ENCODE assay signal across 8 mouse cellular contexts in genomic region chr1:36785238-36785641, GRCm38 (mm10). TPM values are rescaled to one million over a fixed set of nuclear protein-coding genes. Genes with fewer than 3 reads are reported as not detected.
DNase-seq lines count a peak whose midpoint lies in the region; ATAC-seq and TF ChIP-seq lines count a peak whose summit lies in the region.

No protein-coding gene starts in this region.

- H3K4me2 ChIP-seq in embryonic facial prominence, embryonic 11.5 days (ENCODE audit: low read depth, low read length) = peak overlapping the region; percentile 64
- peak overlapping the region; percentile 93 for H3K4me2 ChIP-seq in hindbrain, embryonic 15.5 days
- H3K4me2 ChIP-seq in lung, embryonic 16.5 days (ENCODE audit: low read depth, low read length) = peak overlapping the region; percentile 86

- ATAC-seq in embryonic facial prominence, embryonic 11.5 days (replicated peaks; ENCODE audit: insufficient number of reproducible peaks, low FRiP score, low TSS enrichment, low read depth) = no peak
- ATAC-seq in hindbrain, embryonic 15.5 days (ENCODE audit: low FRiP score, low read depth) = peak; percentile 59
- ATAC-seq in lung, embryonic 16.5 days (ENCODE audit: low read depth) = peak; percentile 53; the same call in 1 of the 2 replicates

- H3K36me3 ChIP-seq in embryonic facial prominence, embryonic 11.5 days (replicated peaks; ENCODE audit: control insufficient read depth, insufficient read depth, low read depth, low read length) = no peaks in the 10 kb centered on the region
- H3K36me3 ChIP-seq in hindbrain, embryonic 15.5 days = no peaks in the 10 kb centered on the region
- H3K36me3 ChIP-seq in lung, embryonic 16.5 days (ENCODE audit: control insufficient read depth, insufficient read depth, low read length) = no peaks in the 10 kb centered on the region

- H3K9me3 ChIP-seq in embryonic facial prominence, embryonic 11.5 days (replicated peaks; ENCODE audit: control insufficient read depth, low read length) = no peaks in the 10 kb centered on the region
- H3K9me3 ChIP-seq in hindbrain, embryonic 15.5 days = no peaks in the 10 kb centered on the region
- H3K9me3 ChIP-seq in lung, embryonic 16.5 days (ENCODE audit: control insufficient read depth, low read length) = no peaks in the 10 kb centered on the region

- 3% methylated on average over 16 of the region's 16 CpGs for WGBS in embryonic facial prominence, embryonic 11.5 days
- 2% methylated on average over 16 of the region's 16 CpGs for WGBS in hindbrain, embryonic 15.5 days
- WGBS in lung, embryonic 16.5 days = 2% methylated on average over 16 of the region's 16 CpGs

- no peaks in the 10 kb centered on the region for H3K4me1 ChIP-seq in embryonic facial prominence, embryonic 11.5 days (ENCODE audit: control insufficient read depth, insufficient read depth, low read length)
- peaks cover 13% of the 10 kb centered on the region; the same call in 1 of the 2 replicates for H3K4me1 ChIP-seq in hindbrain, embryonic 15.5 days (replicated peaks)
- H3K4me1 ChIP-seq in lung, embryonic 16.5 days (replicated peaks; ENCODE audit: control insufficient read depth, insufficient read depth, low read length) = no peaks in the 10 kb centered on the region

- TF ChIP-seq CTCF in brain, embryonic 14.5 days (IDR thresholded peaks at IDR 0.05; ENCODE audit: borderline replicate concordance, extremely low read depth, insufficient read depth, insufficient read length) = no peak

- TF ChIP-seq POLR2A in brain, embryonic 14.5 days (IDR thresholded peaks at IDR 0.05; ENCODE audit: borderline replicate concordance, extremely low read depth, insufficient read depth, insufficient read length, poor library complexity, severe bottlenecking) = 0 out of 2 replicates have a peak, but pooled peaks have one; percentile 29

- no peak overlapping the region for H3K27ac ChIP-seq in embryonic facial prominence, embryonic 11.5 days (replicated peaks; ENCODE audit: low read depth, low read length)
- H3K27ac ChIP-seq in hindbrain, embryonic 15.5 days (replicated peaks) = peak overlapping the region; percentile 77
- no peak overlapping the region for H3K27ac ChIP-seq in lung, embryonic 16.5 days (ENCODE audit: low read length)

- H3K9ac ChIP-seq in embryonic facial prominence, embryonic 11.5 days (replicated peaks; ENCODE audit: low read length) = peak overlapping the region; percentile 8; the same call in 1 of the 2 replicates
- H3K9ac ChIP-seq in hindbrain, embryonic 15.5 days = peak overlapping the region; percentile 68
- peak overlapping the region; percentile 43 for H3K9ac ChIP-seq in lung, embryonic 16.5 days (ENCODE audit: low read length)

- H3K27me3 ChIP-seq in embryonic facial prominence, embryonic 11.5 days (ENCODE audit: control insufficient read depth, insufficient read depth, low read length) = no peaks in the 10 kb centered on the region
- no peaks in the 10 kb centered on the region for H3K27me3 ChIP-seq in hindbrain, embryonic 15.5 days
- H3K27me3 ChIP-seq in lung, embryonic 16.5 days (ENCODE audit: control insufficient read depth, insufficient read depth, low read depth, low read length) = no peaks in the 10 kb centered on the region

- peak; percentile 46 to 64 for DNase-seq in layer of hippocampus, postnatal 10 days (ENCODE audit: low spot score in 2 of 2)
- DNase-seq in layer of hippocampus, adult 9-10 months (ENCODE audit: low spot score) = no peak
- DNase-seq in brain, embryonic 14.5 days (ENCODE audit: low read depth) = peak; percentile 82
- DNase-seq in embryonic facial prominence, embryonic 11.5 days (ENCODE audit: low spot score) = peak; percentile 56
- peak; percentile 75 to 76 for DNase-seq in right cerebral cortex, postnatal 10 days (ENCODE audit: low spot score in 2 of 2)
- DNase-seq in urinary bladder, postnatal 14 days (ENCODE audit: low spot score) = no peak

- peak overlapping the region; percentile 27 for H3K4me3 ChIP-seq in embryonic facial prominence, embryonic 11.5 days (ENCODE audit: low read depth, low read length)
- H3K4me3 ChIP-seq in hindbrain, embryonic 15.5 days = peak overlapping the region; percentile 47
- H3K4me3 ChIP-seq in lung, embryonic 16.5 days (ENCODE audit: low read length) = peak overlapping the region; percentile 45

RNA-seq across cellular contexts. Expression of gene Zap70, which starts 23.6 kb away (rescaled TPM):
- 1 to 10 TPM; 3.0 to 3.2 TPM for total RNA-seq in layer of hippocampus, postnatal 10 days (2021)
- polyA plus RNA-seq in brain, embryonic 14.5 days (2012; rRNA removed) = 1.5 and 1.8 TPM in 2 replicates
- polyA plus RNA-seq in embryonic facial prominence, embryonic 11.5 days (2014; fragmentation: Nextera tagmentation; extraction: Ambion mirVana) = 0.15 and 0.18 TPM in 2 replicates
- 1.4 and 1.5 TPM in 2 replicates for polyA plus RNA-seq in hindbrain, embryonic 15.5 days (2015; fragmentation: Nextera tagmentation; extraction: Ambion mirVana)
- 1.5 and 1.9 TPM in 2 replicates for polyA plus RNA-seq in lung, embryonic 16.5 days (2015; fragmentation: Nextera tagmentation; extraction: Ambion mirVana)

Comparison
In these comparisons a context has a peak if more than half of its experiments do, and no peak if none do; other contexts are left out.
1. DNase-seq: peak in layer of hippocampus, postnatal 10 days (2 of 2), brain, embryonic 14.5 days (single experiment), embryonic facial prominence, embryonic 11.5 days (single experiment) and right cerebral cortex, postnatal 10 days (2 of 2); none in layer of hippocampus, adult 9-10 months (single experiment) and urinary bladder, postnatal 14 days (single experiment).
2. H3K9ac ChIP-seq: peak in every context shown above with its lines; median percentile 68 in hindbrain, embryonic 15.5 days; 43 in lung, embryonic 16.5 days; 8 in embryonic facial prominence, embryonic 11.5 days.
3. Peak in every context shown above with its lines, with median percentiles within 50 percentile points of each other: H3K4me2 ChIP-seq and H3K4me3 ChIP-seq.